Mouse (Mus musculus) layer of hippocampus, adult 9-11 months (tissue): ENCODE measurements around the gene Olfr1467.

Source experiments
- DNase-seq: peaks from one replicate; pipeline ENCODE4 v3.0.0; 2022

Gene Olfr1467

DNA sequence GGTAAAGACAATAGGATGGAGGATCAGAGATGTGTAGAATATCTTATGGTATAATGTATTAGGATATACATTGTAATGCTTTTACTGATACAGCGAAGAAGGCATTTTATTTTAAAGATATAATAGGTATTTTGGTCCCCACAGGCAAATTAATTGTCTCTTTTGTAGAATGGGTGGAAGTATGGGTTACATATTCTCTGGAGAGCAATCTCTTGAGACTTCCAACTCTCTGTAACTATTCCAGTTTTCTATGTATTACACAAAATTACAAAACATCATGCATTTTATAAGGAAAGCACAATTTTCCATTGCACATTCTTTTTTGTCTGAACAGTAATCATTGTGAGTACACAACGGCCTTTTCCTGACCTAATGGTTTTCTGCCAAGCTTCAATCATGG is at the start of gene Olfr1467:
TSS of gene Olfr1467 (plus strand) at position 301 of the 400 bp plus-strand sequence.
- no peak for DNase-seq

- no peak for DNase-seq
Measured at GRCm38 (mm10) chr19:13315441-13315840, 46.6 kb upstream of the Olfr1467 start, which contains the start of gene Olfr1465. TSS of gene Olfr1465 (minus strand) at chr19:13315541.

DNA sequence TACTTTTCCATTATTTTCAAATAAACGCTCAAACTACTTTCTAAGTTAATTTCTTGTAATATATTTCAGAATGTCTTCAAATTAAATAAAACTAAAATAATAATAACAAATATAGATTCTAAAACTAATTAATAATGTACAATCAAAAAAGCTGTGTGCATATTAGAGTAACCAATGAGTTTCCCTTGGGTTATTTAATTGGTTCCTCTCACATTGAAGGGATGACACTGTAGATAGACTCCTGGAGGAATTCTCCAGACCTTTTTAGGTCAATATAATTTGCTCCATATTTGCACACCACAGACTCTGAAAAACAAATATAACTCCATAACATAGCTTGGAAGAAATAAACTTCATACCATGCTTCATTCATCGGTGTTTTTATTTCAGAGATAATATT is 23.5 kb upstream of the Olfr1467 start, which contains the start of gene Olfr1466:
TSS of gene Olfr1466 (plus strand) at position 301 of the 400 bp plus-strand sequence.
- no peak for DNase-seq

DNA sequence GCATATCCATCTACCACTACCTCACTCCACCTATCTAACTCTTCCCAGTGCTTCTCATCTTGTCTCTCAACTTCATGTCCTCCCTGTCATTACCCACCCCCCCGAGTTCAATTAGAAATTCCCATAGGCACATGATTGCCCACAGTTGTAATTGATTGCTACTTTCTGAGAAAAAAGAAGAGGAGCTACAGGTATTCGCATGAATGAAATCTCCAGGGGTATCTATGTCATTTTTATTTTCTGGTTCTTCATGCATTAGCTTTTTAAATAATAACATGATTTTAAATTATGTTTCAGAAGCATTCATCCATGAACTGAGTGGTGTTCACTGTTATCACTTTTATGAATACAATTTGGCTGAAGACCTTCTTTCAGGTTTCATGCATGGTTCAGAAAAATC is 45.5 kb downstream of the Olfr1467 start, which contains the start of gene Olfr1469:
TSS of gene Olfr1469 (plus strand) at position 301 of the 400 bp plus-strand sequence.
- no peak for DNase-seq
